Mouse (Mus musculus) lung, embryonic 16.5 days (tissue): ENCODE results near the gene 1700021F05Rik. TPM values are rescaled to one million over a fixed set of nuclear protein-coding genes. Genes with fewer than 3 reads are reported as not detected.

Experiments
- ATAC-seq: fragments of 200-750 bp; cut with Nextera tagmentation; 2 replicates; pipeline ENCODE4 v1.8.0; 2017; ENCODE audit warnings: low read depth, mild to moderate bottlenecking, moderate library complexity
- H3K27ac ChIP-seq: fragments of 300-500 bp; sonication (generic); 2 replicates; pipeline ENCODE4 v1.5.1; 2014; ENCODE audit warnings: mild to moderate bottlenecking, control low read depth, low read length
- H3K27me3 ChIP-seq: fragments of 300-500 bp; sonication (generic); 2 replicates; pipeline ENCODE4 v1.6.1; 2014; ENCODE audit warnings: low read depth, low read length, mixed read lengths; ENCODE audit not compliant: control insufficient read depth, insufficient read depth
- H3K36me3 ChIP-seq: fragments of 300-500 bp; sonication (generic); 2 replicates; pipeline ENCODE4 v1.6.1; 2014; ENCODE audit warnings: low read length; ENCODE audit not compliant: control insufficient read depth, insufficient read depth
- H3K4me1 ChIP-seq: fragments of 300-500 bp; sonication (generic); replicated peaks from 2 replicates; pipeline ENCODE4 v1.6.1; 2014; ENCODE audit warnings: low read length, mixed read lengths; ENCODE audit not compliant: control insufficient read depth, insufficient read depth
- H3K4me2 ChIP-seq: fragments of 300-500 bp; sonication (generic); 2 replicates; pipeline ENCODE4 v1.6.1; 2014; ENCODE audit warnings: low read depth, low read length, control low read depth
- H3K4me3 ChIP-seq: fragments of 300-500 bp; sonication (generic); 2 replicates; pipeline ENCODE4 v1.5.1; 2014; ENCODE audit warnings: mild to moderate bottlenecking, low read length, control low read depth
- H3K9ac ChIP-seq: fragments of 300-500 bp; sonication (generic); 2 replicates; pipeline ENCODE4 v1.6.1; 2014; ENCODE audit warnings: low read length, control low read depth
- H3K9me3 ChIP-seq: fragments of 300-500 bp; sonication (generic); 2 replicates; pipeline ENCODE4 v1.6.1; 2016; ENCODE audit warnings: low read length; ENCODE audit not compliant: control insufficient read depth
- WGBS: fragments of 180-500 bp; shearing (Covaris S2); extraction: QIAGEN DNeasy Blood & Tissue Kit; methylation state at CpG from one replicate; pipeline ENCODE4 v1.1.7; 2014; 5-methylcytosine and 5-hydroxymethylcytosine counted together
- polyA plus RNA-seq: library from polyadenylated mRNA; unstranded; fragments of >200 nt; fragmentation: Nextera tagmentation; extraction: Ambion mirVana; gene quantifications from 2 replicates; pipeline ENCODE4 v1.2.1, GENCODE M21; 2015

1700021F05Rik gene
- polyA plus RNA-seq, 1 experiment from 2014 or later: 49.2 TPM

DNA sequence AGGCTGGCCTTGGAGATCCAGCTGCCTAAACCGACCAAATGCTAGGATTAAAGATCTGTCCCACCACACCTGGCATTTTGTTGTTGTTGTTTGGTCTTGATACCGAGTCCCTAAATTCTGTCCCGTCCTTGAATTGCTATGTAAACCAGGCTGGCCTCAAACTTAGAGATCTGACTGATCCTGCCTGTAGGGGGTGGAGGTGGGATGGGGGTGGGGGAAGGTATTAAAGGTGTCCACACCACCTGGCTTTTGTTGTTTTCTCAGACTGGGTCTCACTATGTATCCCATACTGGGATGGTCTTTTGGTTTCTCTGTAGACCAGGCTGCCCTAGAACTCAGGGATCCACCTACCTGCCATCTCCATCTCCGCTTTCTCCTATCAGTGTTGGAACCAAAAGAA is 59.6 kb downstream of the 1700021F05Rik start:
- Histone ChIP-seq H3K9me3 (no peaks in the 10 kb centered on the region), H3K4me2 (no peak overlapping the region), H3K4me3 (no peak overlapping the region), H3K27ac (no peak overlapping the region), H3K27me3 (no peaks in the 10 kb centered on the region), H3K36me3 (no peaks in the 10 kb centered on the region), H3K9ac (no peak overlapping the region), H3K4me1 (peaks cover 32% of the 10 kb centered on the region)
- 42% methylated on average over 4 of the region's 4 CpGs for WGBS
- no peak for ATAC-seq

- Histone ChIP-seq H3K9ac (peak overlapping the region; percentile 95), H3K9me3 (no peaks in the 10 kb centered on the region), H3K27me3 (no peaks in the 10 kb centered on the region), H3K4me1 (peaks cover 32% of the 10 kb centered on the region), H3K27ac (peak overlapping the region; percentile 96), H3K4me2 (peak overlapping the region; percentile 93), H3K36me3 (no peaks in the 10 kb centered on the region), H3K4me3 (peak overlapping the region; percentile 81)
- no peak for ATAC-seq
- WGBS: 6% methylated on average over 13 of the region's 13 CpGs
Observed at GRCm38 (mm10) chr10:43480227-43480849, 60.5 kb downstream of the 1700021F05Rik start.

DNA sequence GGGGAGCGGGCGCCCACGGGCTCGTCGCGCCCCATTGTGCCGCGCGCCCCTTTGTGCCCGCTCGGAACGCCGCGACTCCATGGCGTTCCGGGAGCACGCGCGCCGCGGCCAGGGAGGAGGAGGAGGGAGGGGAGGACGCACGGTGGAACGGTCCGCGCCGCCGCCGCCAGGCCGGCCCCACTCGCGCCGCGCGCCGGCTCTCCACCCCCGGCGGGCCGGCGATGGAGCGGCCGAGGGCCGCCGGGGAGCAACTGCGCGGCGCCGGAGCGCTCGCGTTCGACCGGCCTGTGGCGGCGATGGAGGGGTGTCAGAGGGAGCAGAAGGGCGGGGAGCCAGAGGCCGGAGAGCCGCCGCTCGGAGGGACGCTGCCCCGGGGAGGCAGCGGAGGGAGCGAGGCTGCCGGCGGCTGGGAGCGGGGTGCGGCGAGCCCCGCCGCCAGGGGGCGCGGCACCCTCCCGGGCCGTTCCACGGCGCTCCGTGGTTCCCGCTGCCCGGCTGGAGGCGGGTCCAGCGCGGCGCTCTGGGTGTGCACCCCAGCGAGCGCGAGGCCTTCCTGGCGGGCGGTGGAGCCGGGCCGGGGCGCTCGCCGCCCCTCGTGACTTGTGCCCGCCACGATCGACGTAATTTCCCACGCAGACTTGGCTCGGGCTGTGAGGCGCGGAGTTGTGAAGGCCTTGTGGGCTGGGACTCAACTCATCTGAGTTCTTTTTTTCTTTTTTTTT is 61.2 kb downstream of the 1700021F05Rik start:
- WGBS: under 1% methylated on average over 73 of the region's 103 CpGs
- Histone ChIP-seq H3K27ac (peak overlapping the region; percentile 96), H3K36me3 (no peaks in the 10 kb centered on the region), H3K9ac (peak overlapping the region; percentile 95), H3K9me3 (no peaks in the 10 kb centered on the region), H3K27me3 (no peaks in the 10 kb centered on the region), H3K4me2 (peak overlapping the region; percentile 93), H3K4me3 (peak overlapping the region; percentile 81), H3K4me1 (peaks cover 32% of the 10 kb centered on the region)
- ATAC-seq: peak; percentile 90

- H3K4me1 ChIP-seq: peaks cover 30% of the 10 kb centered on the region
- peak within 1 kb of the TSS; percentile 81 for H3K4me3 ChIP-seq
- no peaks in the 10 kb centered on the region for H3K9me3 ChIP-seq
- peak within 1 kb of the TSS; percentile 96 for H3K27ac ChIP-seq
- WGBS: 0% methylated on average over 48 of the region's 101 CpGs
- H3K27me3 ChIP-seq: no peaks in the 10 kb centered on the region
- H3K4me2 ChIP-seq: peak within 1 kb of the TSS; percentile 93
- H3K9ac ChIP-seq: peak within 1 kb of the TSS; percentile 95
- ATAC-seq: peak; percentile 53
- no peaks in the 10 kb centered on the region for H3K36me3 ChIP-seq
Observed at GRCm38 (mm10) chr10:43478751-43479435, 61.9 kb downstream of the 1700021F05Rik start, which contains the start of gene Bend3. Gene Bend3 (plus strand): TSS chr10:43478831.

GRCm38 (mm10) chr10:43477865-43478681 is 62.7 kb downstream of the 1700021F05Rik start:
- Histone ChIP-seq H3K4me1 (peaks cover 23% of the 10 kb centered on the region), H3K27me3 (no peaks in the 10 kb centered on the region), H3K9me3 (no peaks in the 10 kb centered on the region), H3K4me2 (peak overlapping the region; percentile 93), H3K36me3 (no peaks in the 10 kb centered on the region), H3K4me3 (peak overlapping the region; percentile 81), H3K27ac (peak overlapping the region; percentile 96), H3K9ac (peak overlapping the region; percentile 95)
- WGBS: under 1% methylated on average over 41 of the region's 42 CpGs
- ATAC-seq: peak; percentile 44

DNA sequence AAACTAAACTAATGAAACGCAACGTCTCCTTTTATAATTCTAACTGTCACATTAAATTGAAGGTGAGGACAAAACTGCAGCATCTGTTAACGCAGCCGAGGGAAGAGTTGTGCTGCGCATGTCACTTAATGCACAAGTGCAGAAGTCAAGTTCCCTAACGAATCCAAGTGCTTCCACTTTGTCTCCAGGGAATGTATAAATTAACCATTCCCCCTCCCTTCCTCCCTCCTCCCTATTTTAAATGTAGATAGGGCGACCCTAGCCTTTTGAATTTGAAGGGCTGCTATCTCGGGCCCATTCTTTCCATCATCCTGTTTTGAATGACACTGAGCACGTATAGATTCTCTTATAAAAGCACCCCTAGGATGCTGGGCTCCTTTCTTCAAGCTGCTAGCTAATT is 63.3 kb downstream of the 1700021F05Rik start:
- Histone ChIP-seq H3K27ac (no peak overlapping the region), H3K9me3 (no peaks in the 10 kb centered on the region), H3K4me1 (peaks cover 18% of the 10 kb centered on the region), H3K27me3 (no peaks in the 10 kb centered on the region), H3K9ac (peak overlapping the region; percentile 95), H3K36me3 (no peaks in the 10 kb centered on the region), H3K4me2 (peak overlapping the region; percentile 93), H3K4me3 (peak overlapping the region; percentile 81)
- WGBS: 11% methylated on average over 9 of the region's 9 CpGs
- no peak for ATAC-seq

- Histone ChIP-seq H3K27me3 (no peaks in the 10 kb centered on the region), H3K9ac (no peak overlapping the region), H3K4me1 (peaks cover 10% of the 10 kb centered on the region), H3K36me3 (no peaks in the 10 kb centered on the region), H3K9me3 (no peaks in the 10 kb centered on the region), H3K27ac (no peak overlapping the region), H3K4me2 (no peak overlapping the region), H3K4me3 (no peak overlapping the region)
- no peak for ATAC-seq
- WGBS: 45% methylated on average over 4 of the region's 4 CpGs
Observed at GRCm38 (mm10) chr10:43475376-43475775, 65.4 kb downstream of the 1700021F05Rik start.
